Mouse (Mus musculus) C2C12 (cell line): Measurements from ENCODE around the gene Tatdn3.
A peak's percentile ranks its signal among the peaks of the same experiment; 100 is the strongest.

Experiments used
- CTCF ChIP-seq: IDR thresholded peaks from one replicate; pipeline ENCODE4 v1.5.1; 2011; ENCODE audit not compliant: control insufficient read depth, insufficient read depth, insufficient read length
- FOSL1 ChIP-seq: IDR thresholded peaks from one replicate; pipeline ENCODE4 v1.8.0; 2011; ENCODE audit warnings: mild to moderate bottlenecking, low read length; ENCODE audit not compliant: poor library complexity, insufficient read depth, severe bottlenecking
- MAX ChIP-seq: IDR thresholded peaks from one replicate; pipeline ENCODE4 v1.6.1; 2011; ENCODE audit warnings: mild to moderate bottlenecking, control low read depth
- MYOD1 ChIP-seq: IDR thresholded peaks from one replicate; pipeline ENCODE4 v1.6.1; 2011; ENCODE audit warnings: low read depth; ENCODE audit not compliant: control insufficient read depth, insufficient read length
- MYOG ChIP-seq: IDR thresholded peaks from one replicate; pipeline ENCODE4 v1.6.1; 2011; ENCODE audit not compliant: control insufficient read depth, insufficient read length; ENCODE audit errors: extremely low read depth
- USF1 ChIP-seq: IDR thresholded peaks from one replicate; pipeline ENCODE4 v1.6.1; 2011; ENCODE audit warnings: low read depth, mild to moderate bottlenecking, control low read depth, moderate library complexity

- peak; percentile 1 for TF ChIP-seq CTCF
- no peak for TF ChIP-seq USF1
- no peak for TF ChIP-seq MAX
- TF ChIP-seq MYOG = no peak
- TF ChIP-seq MYOD1 = no peak
- no peak for TF ChIP-seq FOSL1
Observed at GRCm38 (mm10) chr1:191026021-191026713, 36.6 kb downstream of the Tatdn3 start, which contains the start of gene Flvcr1.
